ENCODE assay signal across 8 mouse cellular contexts in the genomic region with DNA sequence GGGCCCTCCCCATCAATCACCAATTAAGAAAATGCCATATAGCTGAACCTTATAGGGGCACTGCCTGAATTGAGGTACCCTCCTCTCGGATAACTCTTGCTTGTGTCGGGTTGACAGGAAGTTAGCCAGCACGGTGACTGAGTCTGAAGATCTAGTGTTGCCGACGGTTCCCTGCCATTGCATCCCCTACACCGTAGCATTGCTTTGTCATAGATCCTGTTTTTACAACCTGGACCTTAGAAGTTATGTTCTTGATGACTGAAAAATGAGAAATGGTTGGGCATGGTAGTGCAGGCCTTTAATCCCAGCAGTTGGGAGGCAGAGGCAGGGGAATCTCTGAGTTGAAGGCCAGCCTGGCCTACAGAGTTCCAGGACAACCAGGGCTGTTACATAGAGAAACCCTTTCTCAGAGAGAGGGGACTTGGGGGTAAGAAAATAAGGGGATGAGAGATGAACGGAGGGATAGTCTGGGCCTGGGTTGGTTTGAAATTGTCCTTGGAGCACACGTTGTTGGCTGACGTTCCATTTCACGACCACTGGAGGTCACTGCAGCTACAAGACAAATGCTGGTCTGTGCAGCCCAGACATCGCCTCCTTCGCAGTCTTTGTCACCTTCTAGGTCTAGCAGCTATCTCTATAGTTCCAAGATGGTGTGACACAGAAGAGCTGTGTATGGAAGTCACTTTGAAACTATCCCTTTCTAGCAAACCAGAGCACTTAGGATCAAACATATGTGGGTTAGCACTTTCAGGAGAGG. TPM values are rescaled to one million over a fixed set of nuclear protein-coding genes. Genes with fewer than 3 reads are reported as not detected.
DNase-seq lines count a peak whose midpoint lies in the region; ATAC-seq and TF ChIP-seq lines count a peak whose summit lies in the region.

No protein-coding gene starts in this region.

- ATAC-seq in erythroblast, adult 5-6 weeks (replicated peaks; ENCODE audit: low FRiP score, poor library complexity, severe bottlenecking), result 0 out of 2 replicates have a peak, but pooled peaks have one; percentile 55
- 0 out of 2 replicates have a peak, but pooled peaks have one; percentile 32 for ATAC-seq in limb, embryonic 15.5 days (ENCODE audit: insufficient number of reproducible peaks, low FRiP score, low TSS enrichment, low read depth)
- peak; percentile 89 for ATAC-seq in neural tube, embryonic 12.5 days (ENCODE audit: low FRiP score, low read depth)

- 50% methylated on average over 12 of the region's 12 CpGs for WGBS in limb, embryonic 15.5 days
- WGBS in neural tube, embryonic 12.5 days, result 54% methylated on average over 12 of the region's 12 CpGs

- DNase-seq in testis, postnatal 14 days (ENCODE audit: low spot score), result no peak
- DNase-seq in brain, adult 2 months (ENCODE audit: low read depth, low spot score), result peak; percentile 95
- peak; percentile 76 for DNase-seq in induced T-regulatory cell, adult 2 months (ENCODE audit: low read depth)
- DNase-seq in thymus, postnatal 36 days, result peak; percentile 44 to 63

- no peaks in the 10 kb centered on the region for H3K27me3 ChIP-seq in testis, adult 2 months (ENCODE audit: control insufficient read depth, insufficient read depth, low read length)
- H3K27me3 ChIP-seq in limb, embryonic 15.5 days, result no peaks in the 10 kb centered on the region
- no peaks in the 10 kb centered on the region for H3K27me3 ChIP-seq in neural tube, embryonic 12.5 days (replicated peaks)

- TF ChIP-seq CTCF in testis, adult 2 months (IDR thresholded peaks at IDR 0.05; ENCODE audit: control insufficient read depth, insufficient read depth, insufficient replicate concordance, low read depth, low read length), result peak; percentile 57; the same call in 1 of the 2 replicates

- H3K4me1 ChIP-seq in testis, adult 2 months (ENCODE audit: control insufficient read depth, insufficient read depth, low read length), result no peaks in the 10 kb centered on the region
- H3K4me1 ChIP-seq in limb, embryonic 15.5 days, result peaks cover 12% of the 10 kb centered on the region
- H3K4me1 ChIP-seq in neural tube, embryonic 12.5 days, result peaks cover 3% of the 10 kb centered on the region; the same call in 1 of the 2 replicates

- H3K9ac ChIP-seq in limb, embryonic 15.5 days, result no peak overlapping the region
- no peak overlapping the region for H3K9ac ChIP-seq in neural tube, embryonic 12.5 days

- H3K36me3 ChIP-seq in testis, adult 2 months (ENCODE audit: control insufficient read depth, insufficient read depth, low read length), result peaks cover 3% of the 10 kb centered on the region
- H3K36me3 ChIP-seq in limb, embryonic 15.5 days, result peaks cover 20% of the 10 kb centered on the region
- H3K36me3 ChIP-seq in neural tube, embryonic 12.5 days, result no peaks in the 10 kb centered on the region; the same call in 1 of the 2 replicates

- H3K4me2 ChIP-seq in limb, embryonic 15.5 days, result no peak overlapping the region
- H3K4me2 ChIP-seq in neural tube, embryonic 12.5 days (replicated peaks), result no peak overlapping the region

- no peak for TF ChIP-seq POLR2A in testis, adult 2 months (IDR thresholded peaks at IDR 0.05; ENCODE audit: control insufficient read depth, low read depth, low read length)

- no peaks in the 10 kb centered on the region for H3K9me3 ChIP-seq in limb, embryonic 15.5 days
- H3K9me3 ChIP-seq in neural tube, embryonic 12.5 days, result no peaks in the 10 kb centered on the region

- H3K4me3 ChIP-seq in testis, adult 2 months (ENCODE audit: control insufficient read depth, low read depth, low read length), result no peak overlapping the region
- H3K4me3 ChIP-seq in limb, embryonic 15.5 days, result no peak overlapping the region
- H3K4me3 ChIP-seq in neural tube, embryonic 12.5 days, result no peak overlapping the region

- H3K27ac ChIP-seq in testis, adult 2 months (ENCODE audit: control insufficient read depth, insufficient read depth, low read depth, low read length), result no peak overlapping the region
- no peak overlapping the region for H3K27ac ChIP-seq in limb, embryonic 15.5 days
- H3K27ac ChIP-seq in neural tube, embryonic 12.5 days, result no peak overlapping the region

RNA-seq across cellular contexts. Expression of a gene that starts 27.2 kb away (rescaled TPM):
- polyA plus RNA-seq in testis, adult 2 months (2012; rRNA removed), result 8.3 and 8.5 TPM in 2 replicates
- total RNA-seq in erythroblast, adult 5-6 weeks (2015; ENCODE audit: low replicate concordance), result 75.7 and 84.2 TPM in 2 replicates
- 89.5 and 98.0 TPM in 2 replicates for total RNA-seq in erythroblast, adult 5-6 weeks (2017; ENCODE audit: low replicate concordance)
- 22.5 and 23.1 TPM in 2 replicates for polyA plus RNA-seq in limb, embryonic 15.5 days (2015; fragmentation: Nextera tagmentation; extraction: Ambion mirVana)
- 15.2 and 18.0 TPM in 2 replicates for polyA plus RNA-seq in neural tube, embryonic 12.5 days (2016; fragmentation: Nextera tagmentation; extraction: Ambion mirVana)

Comparison
In these comparisons a context has a peak if more than half of its experiments do, and no peak if none do; other contexts are left out.
1. ATAC-seq: peak in every context shown above with its lines; median percentile 89 in neural tube, embryonic 12.5 days; 55 in erythroblast, adult 5-6 weeks; 32 in limb, embryonic 15.5 days.